Mouse (Mus musculus) C2C12 (cell line): ENCODE measurements around the gene Ecm1. TPM values are rescaled to one million over a fixed set of nuclear protein-coding genes. Genes with fewer than 3 reads are reported as not detected.

Experiments used
- microRNA-seq: library from miRNA; unstranded; fragments of <30 nt; microRNA quantifications from one replicate; pipeline ENCODE4, GENCODE M21; 2019; ENCODE audit warnings: borderline microRNAs expressed
- polyA plus RNA-seq: library from polyadenylated mRNA; unstranded; fragments of >200 nt; fragmentation: generic; extraction: Trizol; gene quantifications from one replicate; pipeline ENCODE4 v1.2.1, GENCODE M21; 2012; ENCODE audit warnings: missing spikeins

Gene Ecm1
- polyA plus RNA-seq, 1 experiment: 189 TPM

Small RNAs within 50 kb of the gene (microRNA-seq; reads per million reads assigned to microRNA genes)
- gene Mir7014: 0.68 reads per million, percentile 14 among the genes with 10 or more reads in this experiment

Other genes starting within 250 kb of the Ecm1 start
- 0.07 TPM for gene Ctsk, start 240.3 kb downstream of the Ecm1 start, polyA plus RNA-seq
- gene Ctss, start 212.8 kb downstream of the Ecm1 start, polyA plus RNA-seq: not detected
- gene Hormad1, start 179.9 kb downstream of the Ecm1 start, polyA plus RNA-seq: not detected
- 4.5 TPM for gene Golph3l, start 150.6 kb downstream of the Ecm1 start, polyA plus RNA-seq
- gene Ensa, start 114.6 kb downstream of the Ecm1 start, polyA plus RNA-seq: 42.0 TPM
- gene Mcl1, start 80.8 kb downstream of the Ecm1 start, polyA plus RNA-seq: 46.4 TPM
- gene Adamtsl4, start 51.7 kb downstream of the Ecm1 start, polyA plus RNA-seq: 3.1 TPM
- 32.8 TPM for gene Tars2, start 20.6 kb upstream of the Ecm1 start, polyA plus RNA-seq
- gene Rprd2, start 79.3 kb upstream of the Ecm1 start, polyA plus RNA-seq: 7.7 TPM
- gene Prpf3, start 116.3 kb upstream of the Ecm1 start, polyA plus RNA-seq: 26.7 TPM
- 441 TPM for gene Mrps21, start 131.9 kb upstream of the Ecm1 start, polyA plus RNA-seq
- gene Ciart, start 142.7 kb upstream of the Ecm1 start, polyA plus RNA-seq: 4.4 TPM
- gene BC028528, start 152.4 kb upstream of the Ecm1 start, polyA plus RNA-seq: 8.7 TPM
- gene Aph1a, start 154.4 kb upstream of the Ecm1 start, polyA plus RNA-seq: 79.0 TPM
- gene Car14, start 165.1 kb upstream of the Ecm1 start, polyA plus RNA-seq: not detected
- gene Anp32e, start 189.7 kb upstream of the Ecm1 start, polyA plus RNA-seq: 66.3 TPM